Mouse (Mus musculus): ENCODE results near the gene Zfp990.
"Not testable (repeated sequence)": the region's sequence is repeated elsewhere in the genome, so short reads cannot be mapped to it uniquely, and the experiment has no call there.

DNA sequence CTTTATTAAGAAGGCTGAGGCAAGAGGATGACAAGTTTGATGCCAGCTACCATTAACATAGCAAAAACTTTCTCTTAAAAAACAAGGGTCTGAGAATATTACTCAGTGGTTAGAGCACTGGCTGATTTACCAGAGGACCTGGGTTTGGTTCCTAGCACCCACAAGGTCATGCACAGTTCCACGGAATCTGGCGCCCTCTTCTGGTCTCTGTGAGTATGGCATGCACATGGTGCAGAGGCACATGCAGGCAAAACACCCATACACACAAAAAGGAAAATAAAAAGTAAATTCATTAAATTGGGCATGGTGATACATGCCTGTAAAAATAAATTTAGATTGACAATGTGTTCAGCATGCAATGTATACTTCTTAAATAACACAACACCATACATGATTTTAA is 34.5 kb downstream of the Zfp990 start:
- TF ChIP-seq MYOG (IDR thresholded peaks at IDR 0.05; ENCODE audit: control insufficient read depth in 1 of 3, insufficient read depth in 1 of 3, insufficient read length in 2 of 3, low read depth in 2 of 3); E2F4 (IDR thresholded peaks at IDR 0.05; ENCODE audit: insufficient read depth); TCF12 (IDR thresholded peaks at IDR 0.05; ENCODE audit: insufficient read depth, poor library complexity, severe bottlenecking); POLR2A (IDR thresholded peaks at IDR 0.05; ENCODE audit: insufficient read length, low read depth); TCF3 (IDR thresholded peaks at IDR 0.05; ENCODE audit: insufficient read length, low read depth); MYOD1 (IDR thresholded peaks at IDR 0.05; ENCODE audit: control insufficient read depth in 1 of 3, insufficient read length in 2 of 3, low read depth in 2 of 3); POLR2AphosphoS2 (IDR thresholded peaks at IDR 0.05; ENCODE audit: insufficient read length, low read depth); CEBPB (IDR thresholded peaks at IDR 0.05; ENCODE audit: insufficient read depth, poor library complexity, severe bottlenecking): not testable (repeated sequence)
